Mouse (Mus musculus) cerebellum, postnatal 4 days (tissue): ENCODE data around the gene Gmps.

Source experiments
- DNase-seq, 2 experiments: peaks; one replicate each; pipeline ENCODE4 v3.0.0; 2022; ENCODE audit warnings: low spot score in 2 of 2, mixed read lengths in 1 of 2

Gmps gene

GRCm38 (mm10) chr3:63975955-63976908, at the start of gene Gmps:
TSS of gene Gmps (plus strand) at chr3:63976106.
- DNase-seq: peak; percentile 69 to 87

DNA sequence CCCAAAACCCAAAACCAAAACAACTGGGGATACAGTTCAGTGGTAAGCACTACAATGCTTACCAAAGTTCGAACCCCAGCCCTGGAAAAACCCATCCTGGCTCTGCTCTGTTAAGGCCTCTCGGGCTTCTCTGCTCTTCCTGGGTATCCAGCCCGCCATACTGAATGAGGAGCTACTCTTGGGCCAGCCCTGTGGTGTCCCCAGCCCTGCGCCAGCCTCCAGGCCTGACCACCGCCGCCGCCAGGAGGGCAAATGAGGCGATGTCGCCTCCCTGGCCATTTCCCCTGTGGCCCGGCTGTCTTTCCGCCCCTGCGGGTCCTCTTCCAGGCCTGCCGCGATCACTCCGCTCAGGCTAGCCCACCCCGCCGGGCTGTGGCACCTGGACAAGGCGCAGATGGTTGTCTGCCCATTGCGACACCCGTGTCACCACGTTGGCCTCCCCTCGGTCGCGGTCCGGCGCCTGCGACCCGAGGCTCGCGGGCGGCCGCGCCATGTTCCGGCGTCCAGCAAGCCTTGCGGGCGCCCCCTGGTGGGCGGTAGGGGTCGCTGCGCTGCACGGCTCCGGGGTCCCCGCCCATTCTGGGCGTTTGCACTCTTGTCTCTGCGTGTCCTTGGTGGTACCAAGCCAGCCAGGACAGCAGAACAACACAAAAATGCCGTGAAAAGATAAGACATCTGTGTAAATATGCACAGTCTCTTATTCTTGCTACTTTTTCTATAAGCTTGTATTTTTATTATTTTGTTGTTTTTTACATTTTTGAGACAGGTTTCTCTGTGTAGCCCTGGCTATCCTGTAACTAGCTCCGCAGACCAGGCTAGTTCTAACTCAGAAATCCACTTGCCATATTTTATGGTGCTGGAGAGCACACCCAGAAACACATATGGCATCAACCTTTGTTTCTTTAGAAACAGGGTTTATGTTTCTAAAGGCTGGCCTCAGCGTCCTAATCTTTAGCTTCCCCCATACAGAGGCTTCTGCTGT, 46.7 kb upstream of the Gmps start, which contains the start of gene E130311K13Rik:
TSS of gene E130311K13Rik (minus strand) at position 595 of the 982 bp plus-strand sequence.
- DNase-seq: peak; percentile 90 to 93

DNA sequence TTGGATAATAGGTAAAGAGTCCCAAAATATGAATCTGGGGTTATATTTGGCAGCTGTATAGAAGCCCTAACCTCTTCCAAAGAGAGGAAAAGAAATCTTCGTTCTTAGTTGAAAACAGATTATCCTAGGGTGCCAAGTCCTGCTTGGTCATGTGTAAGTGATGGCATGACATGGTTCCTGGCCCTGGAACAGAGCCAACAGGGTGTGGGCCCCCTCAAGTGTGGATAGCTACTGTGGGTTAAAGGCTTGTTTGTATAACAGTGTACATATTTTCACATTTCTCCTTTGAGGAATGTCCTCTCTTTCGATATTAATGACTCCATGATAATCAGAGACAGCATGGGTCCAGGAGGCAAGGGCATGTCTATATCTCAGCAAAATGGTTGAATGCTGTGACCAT, 37.0 kb upstream of the Gmps start:
- DNase-seq: no peak

- DNase-seq: no peak
Measured at GRCm38 (mm10) chr3:63941204-63941850, 34.6 kb upstream of the Gmps start.

DNA sequence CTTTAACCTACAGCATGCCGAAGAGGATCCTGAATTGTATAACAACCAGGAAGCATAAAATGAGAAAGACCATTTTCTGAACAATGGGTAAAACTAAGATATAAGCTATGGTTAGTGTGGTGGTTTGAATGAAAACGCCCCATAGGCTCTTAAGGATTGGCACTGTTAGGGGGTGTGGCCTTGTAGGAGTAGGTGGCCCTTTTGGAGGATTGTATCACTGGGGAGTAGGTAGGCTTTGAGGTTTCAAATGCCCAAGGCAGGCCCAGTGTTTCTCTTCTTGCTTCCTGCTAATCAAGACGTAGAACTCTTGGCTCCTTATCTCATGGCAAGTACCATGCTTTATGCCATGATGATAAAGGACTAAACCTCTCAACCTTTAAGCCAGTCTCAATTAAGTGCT, 26.1 kb upstream of the Gmps start:
- DNase-seq: no peak

- DNase-seq: peak in 1 of 2 experiments; percentile 21
Measured at GRCm38 (mm10) chr3:63963421-63964099, 12.3 kb upstream of the Gmps start.

DNA sequence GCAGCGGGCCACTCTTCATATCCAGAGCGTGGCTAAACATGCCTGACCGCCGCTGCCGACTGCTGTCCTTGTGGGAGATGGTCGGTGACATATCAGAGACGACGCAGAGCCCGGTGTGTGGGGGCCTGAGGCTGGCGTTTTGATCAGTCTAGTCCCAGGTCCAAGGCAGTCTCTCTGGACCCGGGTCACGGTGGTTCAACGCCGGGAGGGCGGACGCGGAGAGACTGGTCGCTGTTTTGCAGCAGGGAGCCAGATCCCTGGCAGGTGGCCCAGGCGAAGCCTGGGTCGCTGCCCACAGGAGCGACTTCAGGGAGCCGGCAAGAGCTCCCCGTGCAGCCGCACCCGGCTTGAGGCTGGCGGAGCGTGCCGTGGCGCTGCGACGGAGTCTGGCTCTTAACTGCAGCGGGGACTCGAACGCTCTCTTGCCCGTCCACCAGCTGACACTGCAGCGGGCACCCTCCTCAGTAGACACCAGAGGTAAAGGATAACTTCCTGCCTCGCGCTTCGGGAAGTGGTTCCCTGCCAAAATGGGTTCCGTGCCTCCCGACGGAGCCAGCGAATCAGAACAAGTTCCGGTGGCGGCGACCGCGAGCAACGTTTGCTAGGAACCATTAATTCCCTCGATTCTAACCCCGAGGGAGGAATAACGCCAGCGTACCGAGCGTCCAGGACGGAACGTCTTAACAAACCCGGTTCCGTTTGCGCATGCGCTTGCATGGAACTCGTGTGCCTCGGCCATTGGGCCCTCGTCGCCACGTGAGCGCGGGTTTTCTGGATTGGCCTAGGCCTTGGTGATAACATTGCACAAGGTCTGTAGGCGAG, 11.6 kb upstream of the Gmps start, which contains the start of gene Slc33a1:
TSS of gene Slc33a1 (minus strand) at position 669 of the 822 bp plus-strand sequence.
- peak; percentile 96 to 99 for DNase-seq

DNA sequence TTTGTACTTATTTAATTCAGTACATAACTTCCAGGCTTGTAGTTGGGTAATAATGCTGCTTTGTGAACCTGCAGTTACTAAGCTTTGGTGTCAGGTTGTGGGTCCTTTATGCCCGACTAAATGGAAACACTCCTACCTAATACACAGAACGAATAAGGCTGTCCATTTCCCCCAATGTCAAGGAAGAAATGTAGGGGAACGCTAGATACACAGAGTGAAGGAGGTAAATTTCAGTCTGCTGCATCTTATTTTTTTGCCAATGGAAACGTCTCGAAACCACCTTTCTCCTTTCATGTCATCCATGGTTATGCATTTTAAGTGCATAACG, 11.0 kb upstream of the Gmps start:
- DNase-seq: no peak

DNA sequence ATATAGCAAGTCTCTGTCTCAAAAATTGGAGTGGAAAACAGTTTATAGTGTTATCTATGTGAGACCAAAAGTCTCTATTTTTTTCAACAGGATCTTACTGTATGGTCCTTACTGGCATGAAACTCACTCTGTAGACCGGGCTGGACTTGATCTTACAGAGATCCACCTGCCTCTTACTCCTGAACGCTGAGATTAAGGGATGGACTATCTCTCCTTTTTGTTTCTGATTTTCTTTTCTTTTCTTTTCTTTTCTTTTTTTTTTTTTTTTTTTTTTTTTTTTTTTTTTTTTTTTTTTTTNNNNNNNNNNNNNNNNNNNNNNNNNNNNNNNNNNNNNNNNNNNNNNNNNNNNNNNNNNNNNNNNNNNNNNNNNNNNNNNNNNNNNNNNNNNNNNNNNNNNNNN, 10.0 kb upstream of the Gmps start:
- DNase-seq: no peak

GRCm38 (mm10) chr3:63977895-63978294, 2.0 kb downstream of the Gmps start:
- DNase-seq: no peak

DNA sequence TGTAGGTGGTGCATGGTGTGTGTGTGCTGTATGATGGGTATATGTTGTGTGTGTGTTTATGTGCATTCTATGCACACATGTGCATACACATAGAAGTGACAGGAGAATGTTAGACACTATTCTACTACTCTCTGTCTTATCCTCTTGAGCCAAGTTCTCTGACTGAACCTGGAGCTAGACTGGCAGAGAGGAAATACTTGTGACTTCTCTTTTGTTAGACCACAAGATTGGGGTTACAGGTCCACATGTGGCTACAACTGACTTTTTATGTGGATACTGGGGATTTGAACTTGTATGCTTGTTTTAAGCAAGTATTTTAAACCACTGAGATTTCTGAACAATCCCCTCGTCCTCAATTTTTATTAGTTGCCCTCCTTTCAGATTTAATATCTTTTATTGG, 10.8 kb downstream of the Gmps start:
- no peak for DNase-seq

- DNase-seq: no peak
Measured at GRCm38 (mm10) chr3:63988722-63989440, 13.0 kb downstream of the Gmps start.

GRCm38 (mm10) chr3:64021436-64021835, 45.5 kb downstream of the Gmps start:
- DNase-seq: no peak

DNA sequence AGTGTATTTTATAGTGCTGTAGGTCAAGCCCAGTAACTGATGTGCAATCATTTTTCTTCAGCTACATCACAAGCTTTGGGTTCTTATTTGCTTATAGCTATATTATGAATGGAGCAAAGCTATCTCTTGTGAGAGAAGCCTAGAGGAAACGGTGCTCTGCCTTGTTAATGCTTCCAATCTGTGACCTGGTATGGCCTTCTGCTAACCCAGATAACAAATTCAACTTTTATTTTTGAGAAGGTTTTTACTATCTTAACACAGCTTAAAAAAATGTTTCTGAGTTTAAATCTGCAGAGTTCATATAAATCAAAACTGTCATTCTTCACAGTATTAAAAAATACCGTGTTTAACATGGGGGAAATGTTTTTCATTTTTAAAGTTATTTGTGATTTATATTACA, 46.0 kb downstream of the Gmps start:
- no peak for DNase-seq

DNA sequence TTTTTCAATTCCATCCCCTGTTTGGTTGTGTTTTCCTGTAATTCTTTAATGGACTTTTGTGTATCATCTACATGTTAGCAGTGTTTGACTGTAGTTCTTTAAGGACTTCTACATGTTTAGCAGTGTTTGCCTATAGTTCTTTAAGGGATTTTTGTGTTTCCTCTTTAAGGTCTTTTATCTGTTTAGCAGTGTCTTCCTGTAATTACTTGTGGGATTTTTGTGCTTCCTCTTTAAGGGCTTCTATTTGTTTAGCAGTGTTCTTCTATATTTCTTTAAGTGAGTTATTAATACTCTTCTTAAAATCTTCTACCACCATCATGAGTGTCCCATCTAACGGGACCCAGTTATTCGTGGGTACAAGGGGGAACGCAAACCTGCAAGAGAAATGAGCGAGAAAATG, 53.9 kb downstream of the Gmps start:
- DNase-seq: no peak

DNA sequence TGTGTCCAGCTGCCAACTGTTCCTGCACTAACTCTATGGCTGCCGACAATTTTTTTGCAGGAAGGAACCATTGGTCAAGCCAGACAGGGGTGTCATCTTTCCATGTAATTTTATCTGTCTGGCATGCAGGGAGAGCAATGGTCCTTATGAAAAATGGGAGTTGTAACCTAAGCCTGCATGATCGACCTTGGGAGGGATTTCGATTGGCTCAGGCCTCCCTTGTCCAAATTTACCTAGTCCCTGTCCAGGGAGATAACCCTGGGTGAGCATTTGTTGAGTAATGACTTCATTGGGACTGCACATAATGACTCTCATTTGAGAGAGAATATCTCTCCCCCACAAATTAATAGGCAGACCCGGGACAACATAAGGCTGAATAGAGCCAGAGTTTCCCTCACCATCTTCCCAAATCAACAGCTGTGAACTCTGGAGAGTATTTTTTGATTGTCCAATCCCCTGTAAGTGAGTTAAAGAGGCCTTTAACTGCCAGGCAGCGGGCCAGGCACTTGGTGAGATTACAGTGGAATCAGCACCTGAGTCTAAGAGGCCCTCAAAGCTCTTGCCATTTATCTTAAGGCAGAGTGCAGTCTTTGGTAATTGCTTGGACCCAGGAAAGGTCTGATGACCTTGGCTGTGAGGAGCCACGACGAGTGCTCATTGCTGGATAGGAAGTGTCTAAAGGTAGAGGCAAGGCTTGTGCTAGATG, 62.4 kb downstream of the Gmps start:
- no peak for DNase-seq

DNA sequence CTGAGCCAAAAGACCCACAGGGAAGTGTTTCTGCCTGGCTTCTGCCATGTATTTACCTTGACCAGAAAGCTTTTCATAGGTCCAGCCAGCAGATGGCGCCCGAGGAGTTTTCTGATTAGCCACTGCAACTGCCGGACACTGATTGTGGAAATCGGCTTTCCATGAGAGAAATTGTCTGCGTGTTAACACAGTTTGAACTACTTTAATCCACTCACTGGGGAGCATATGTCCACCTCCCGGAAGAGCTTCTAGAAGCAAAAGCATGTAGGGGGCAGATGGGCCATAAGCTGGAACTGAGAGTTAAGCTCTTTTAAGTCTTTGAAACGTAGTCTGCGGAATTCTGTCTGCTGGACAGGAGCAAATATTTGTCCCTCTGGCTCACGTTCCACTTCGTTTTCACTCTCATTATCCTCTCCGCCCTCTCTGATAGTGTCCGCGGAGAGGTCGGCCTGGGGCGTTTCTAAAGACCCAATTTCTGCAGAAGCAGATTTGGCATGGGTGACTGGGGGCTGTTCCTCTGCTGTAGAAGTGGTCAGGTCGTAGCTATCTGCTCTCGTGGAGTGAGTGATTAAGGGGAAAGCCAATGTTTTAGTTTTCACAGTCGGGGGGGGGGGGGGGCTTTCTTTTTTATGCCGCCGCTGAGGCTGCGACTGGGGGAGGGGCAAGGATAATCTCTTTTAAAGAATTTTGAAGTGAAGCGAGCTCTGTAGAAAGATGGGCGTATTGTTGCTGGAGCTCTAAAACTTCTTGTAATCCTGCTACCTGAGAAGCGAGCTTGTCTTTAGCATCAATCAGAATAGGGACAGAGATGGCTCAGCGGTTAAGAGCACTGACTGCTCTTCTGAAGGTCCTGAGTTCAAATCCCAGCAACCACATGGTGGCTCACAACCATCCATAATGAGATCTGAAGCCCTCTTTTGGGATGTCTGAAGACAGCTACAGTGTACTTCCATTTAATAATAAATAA, 64.2 kb downstream of the Gmps start:
- DNase-seq: peak; percentile 92
